In genomic region chr13:51274639-51275038, GRCm38 (mm10) we compare ENCODE assay signal across 9 mouse cellular contexts.
DNase-seq lines count a peak whose midpoint lies in the region; ATAC-seq and TF ChIP-seq lines count a peak whose summit lies in the region.
"Had no signal": no experiment of that assay in that cellular context is flagged by ENCODE, and none has a peak within 500 bp of the region (broad histone marks: within the 10 kb centered on the region; RNA-seq: fewer than 3 reads in every experiment).

No protein-coding gene starts in this region.

- no peak for TF ChIP-seq EP300 in stomach, postnatal 0 days (optimal IDR thresholded peaks at IDR 0.05)

- intact Hi-C loops in heart, postnatal 36 days (cut with DNase I) = loop anchor here (5.0 kb wide), 1 partner anchor 138 kb away; no protein-coding TSS in a partner anchor

- H3K27ac ChIP-seq in kidney, embryonic 14.5 days (ENCODE audit: low read depth, low read length) = no peak overlapping the region
- H3K27ac ChIP-seq in lung, embryonic 16.5 days (ENCODE audit: low read length) = peak overlapping the region; percentile 70
- no peak overlapping the region for H3K27ac ChIP-seq in stomach, postnatal 0 days (replicated peaks)
- no peak overlapping the region for H3K27ac ChIP-seq in midbrain, embryonic 13.5 days
- H3K27ac ChIP-seq: midbrain, embryonic 12.5 days had no signal

- peaks cover 16% of the 10 kb centered on the region; the same call in 1 of the 2 replicates for H3K4me1 ChIP-seq in kidney, embryonic 14.5 days (ENCODE audit: control insufficient read depth, insufficient read depth, low read length)
- H3K4me1 ChIP-seq in lung, embryonic 16.5 days (replicated peaks; ENCODE audit: control insufficient read depth, insufficient read depth, low read length) = peaks cover 8% of the 10 kb centered on the region
- no peaks in the 10 kb centered on the region for H3K4me1 ChIP-seq in stomach, postnatal 0 days (replicated peaks; ENCODE audit: control insufficient read depth, insufficient read depth)
- peaks cover under 1% of the 10 kb centered on the region; the same call in 1 of the 2 replicates for H3K4me1 ChIP-seq in midbrain, embryonic 13.5 days (replicated peaks)

- DNase-seq in kidney, adult 11 months = peak; percentile 43
- peak; percentile 39 to 52 for DNase-seq in heart, postnatal 36 days
- no peak for DNase-seq in stomach, postnatal 0 days (ENCODE audit: low spot score)
- DNase-seq in right cerebral cortex, postnatal 25 days = no peak
- no peak for DNase-seq in adrenal gland, adult (ENCODE audit: inconsistent age in 2 of 2, low spot score in 1 of 2)

- H3K36me3 ChIP-seq in kidney, embryonic 14.5 days (ENCODE audit: control insufficient read depth, insufficient read depth, low read length) = no peaks in the 10 kb centered on the region
- no peaks in the 10 kb centered on the region for H3K36me3 ChIP-seq in lung, embryonic 16.5 days (ENCODE audit: control insufficient read depth, insufficient read depth, low read length)
- no peaks in the 10 kb centered on the region for H3K36me3 ChIP-seq in stomach, postnatal 0 days (ENCODE audit: control insufficient read depth, insufficient read depth, low read length)
- no peaks in the 10 kb centered on the region for H3K36me3 ChIP-seq in midbrain, embryonic 13.5 days
- H3K36me3 ChIP-seq: midbrain, embryonic 12.5 days had no signal

- H3K9me3 ChIP-seq in kidney, embryonic 14.5 days (ENCODE audit: control insufficient read depth, low read length) = no peaks in the 10 kb centered on the region
- peaks cover 2% of the 10 kb centered on the region; the same call in 1 of the 2 replicates for H3K9me3 ChIP-seq in lung, embryonic 16.5 days (ENCODE audit: control insufficient read depth, low read length)
- no peaks in the 10 kb centered on the region for H3K9me3 ChIP-seq in stomach, postnatal 0 days (ENCODE audit: control insufficient read depth, low read length)
- H3K9me3 ChIP-seq in midbrain, embryonic 13.5 days = no peaks in the 10 kb centered on the region
- H3K9me3 ChIP-seq: midbrain, embryonic 12.5 days had no signal

- no peaks in the 10 kb centered on the region for H3K27me3 ChIP-seq in kidney, embryonic 14.5 days (ENCODE audit: control insufficient read depth, insufficient read depth, low read length)
- no peaks in the 10 kb centered on the region for H3K27me3 ChIP-seq in lung, embryonic 16.5 days (ENCODE audit: control insufficient read depth, insufficient read depth, low read depth, low read length)
- H3K27me3 ChIP-seq in stomach, postnatal 0 days (ENCODE audit: control insufficient read depth, insufficient read depth, low read length) = no peaks in the 10 kb centered on the region
- no peaks in the 10 kb centered on the region for H3K27me3 ChIP-seq in midbrain, embryonic 13.5 days
- H3K27me3 ChIP-seq: midbrain, embryonic 12.5 days had no signal

- no peak for TF ChIP-seq CTCF in stomach, postnatal 0 days (IDR thresholded peaks at IDR 0.05; ENCODE audit: low read depth)

- no peak overlapping the region for H3K9ac ChIP-seq in kidney, embryonic 14.5 days (ENCODE audit: low read depth, low read length)
- no peak overlapping the region for H3K9ac ChIP-seq in lung, embryonic 16.5 days (ENCODE audit: low read length)
- H3K9ac ChIP-seq in stomach, postnatal 0 days (ENCODE audit: low read length) = no peak overlapping the region
- H3K9ac ChIP-seq in midbrain, embryonic 13.5 days (replicated peaks) = no peak overlapping the region
- H3K9ac ChIP-seq: midbrain, embryonic 12.5 days had no signal

- no peak overlapping the region for H3K4me2 ChIP-seq in kidney, embryonic 14.5 days (replicated peaks; ENCODE audit: low read depth, low read length)
- no peak overlapping the region for H3K4me2 ChIP-seq in lung, embryonic 16.5 days (ENCODE audit: low read depth, low read length)
- no peak overlapping the region for H3K4me2 ChIP-seq in stomach, postnatal 0 days (replicated peaks; ENCODE audit: low read depth)
- no peak overlapping the region for H3K4me2 ChIP-seq in midbrain, embryonic 13.5 days (replicated peaks)
- H3K4me2 ChIP-seq: midbrain, embryonic 12.5 days had no signal

- no peak for ATAC-seq in kidney, embryonic 14.5 days (ENCODE audit: low FRiP score, low TSS enrichment)
- peak; percentile 90 for ATAC-seq in lung, embryonic 16.5 days (ENCODE audit: low read depth)
- peak; percentile 38; the same call in 1 of the 2 replicates for ATAC-seq in stomach, postnatal 0 days (ENCODE audit: low FRiP score, low TSS enrichment)
- ATAC-seq in midbrain, embryonic 13.5 days = no peak

- 42% methylated on average over 5 of the region's 5 CpGs for WGBS in kidney, embryonic 14.5 days
- 51% methylated on average over 5 of the region's 5 CpGs for WGBS in lung, embryonic 16.5 days
- 52% methylated on average over 5 of the region's 5 CpGs for WGBS in stomach, postnatal 0 days
- 75% methylated on average over 5 of the region's 5 CpGs for WGBS in midbrain, embryonic 13.5 days

- H3K4me3 ChIP-seq in kidney, embryonic 14.5 days (ENCODE audit: low read length) = no peak overlapping the region
- H3K4me3 ChIP-seq in lung, embryonic 16.5 days (ENCODE audit: low read length) = no peak overlapping the region
- H3K4me3 ChIP-seq in stomach, postnatal 0 days (ENCODE audit: low read depth, low read length) = no peak overlapping the region
- no peak overlapping the region for H3K4me3 ChIP-seq in midbrain, embryonic 13.5 days (replicated peaks)
- H3K4me3 ChIP-seq: midbrain, embryonic 12.5 days had no signal

Comparison
In these comparisons a context has a peak if more than half of its experiments do, and no peak if none do; other contexts are left out.
1. DNase-seq: peak in kidney, adult 11 months (single experiment) and heart, postnatal 36 days (2 of 2); none in stomach, postnatal 0 days (single experiment), right cerebral cortex, postnatal 25 days (single experiment) and adrenal gland, adult (0 of 2).
2. ATAC-seq: peak in lung, embryonic 16.5 days (single experiment) and stomach, postnatal 0 days (single experiment); none in kidney, embryonic 14.5 days (single experiment) and midbrain, embryonic 13.5 days (single experiment).